Mouse (Mus musculus) lung, postnatal 0 days (tissue): ENCODE data around the gene Pif1. TPM values are rescaled to one million over a fixed set of nuclear protein-coding genes. Genes with fewer than 3 reads are reported as not detected.
A peak's percentile ranks its signal among the peaks of the same experiment; 100 is the strongest.

Experiments used
- ATAC-seq: fragments of 200-750 bp; cut with Nextera tagmentation; 2 replicates; pipeline ENCODE4 v1.8.0; 2017; ENCODE audit warnings: moderate library complexity
- DNase-seq: peaks from one replicate; pipeline ENCODE4 v3.0.0-alpha.2; 2016; ENCODE audit warnings: low spot score
- H3K27ac ChIP-seq: fragments of 300-500 bp; sonication (generic); 2 replicates; pipeline ENCODE4 v1.5.1; 2014; ENCODE audit warnings: antibody characterized with exemption, mild to moderate bottlenecking, low read length, mixed read lengths
- H3K27me3 ChIP-seq: fragments of 300-500 bp; sonication (generic); replicated peaks from 2 replicates; pipeline ENCODE4 v1.6.1; 2014; ENCODE audit warnings: low read length, mixed read lengths; ENCODE audit not compliant: insufficient read depth
- H3K36me3 ChIP-seq: fragments of 300-500 bp; sonication (generic); 2 replicates; pipeline ENCODE4 v1.6.1; 2014; ENCODE audit warnings: low read length, mixed read lengths; ENCODE audit not compliant: insufficient read depth
- H3K4me1 ChIP-seq: fragments of 300-500 bp; sonication (generic); 2 replicates; pipeline ENCODE4 v1.6.1; 2014; ENCODE audit warnings: antibody characterized with exemption, low read depth, low read length, mixed read lengths; ENCODE audit not compliant: insufficient read depth
- H3K4me2 ChIP-seq: fragments of 300-500 bp; sonication (generic); replicated peaks from 2 replicates; pipeline ENCODE4 v1.6.1; 2014; ENCODE audit warnings: low read depth, mild to moderate bottlenecking, low read length, moderate library complexity, mixed read lengths
- H3K4me3 ChIP-seq: fragments of 300-500 bp; sonication (generic); 2 replicates; pipeline ENCODE4 v1.5.1; 2014; ENCODE audit warnings: low read depth, low read length
- H3K9ac ChIP-seq: fragments of 300-500 bp; sonication (generic); replicated peaks from 2 replicates; pipeline ENCODE4 v1.6.1; 2014; ENCODE audit warnings: low read depth, mild to moderate bottlenecking
- H3K9me3 ChIP-seq: fragments of 300-500 bp; sonication (generic); 2 replicates; pipeline ENCODE4 v1.6.1; 2016; ENCODE audit warnings: low read length, mixed read lengths
- CTCF ChIP-seq: IDR thresholded peaks from 2 replicates; pipeline ENCODE4 v1.5.1; 2016; ENCODE audit warnings: antibody characterized with exemption, mild to moderate bottlenecking
- EP300 ChIP-seq: IDR thresholded peaks from 2 replicates; pipeline ENCODE4 v1.6.1; 2016; ENCODE audit warnings: antibody characterized with exemption, mild to moderate bottlenecking, control low read depth
- WGBS: fragments of 180-500 bp; shearing (Covaris S2); extraction: QIAGEN DNeasy Blood & Tissue Kit; methylation state at CpG from one replicate; pipeline ENCODE4 v1.1.7; 2014; 5-methylcytosine and 5-hydroxymethylcytosine counted together
- polyA plus RNA-seq: library from polyadenylated mRNA; unstranded; fragments of >200 nt; fragmentation: Nextera tagmentation; extraction: Ambion mirVana; gene quantifications from 2 replicates; pipeline ENCODE4 v1.2.1, GENCODE M21; 2015

Gene Pif1
- polyA plus RNA-seq, 1 experiment from 2014 or later, result 0.87 TPM

- Histone ChIP-seq H3K27ac (0 out of 2 replicates have a peak overlapping the region, but pooled peaks have one; percentile 12), H3K9ac (no peak overlapping the region), H3K9me3 (no peaks in the 10 kb centered on the region), H3K4me3 (no peak overlapping the region), H3K4me1 (peaks cover 13% of the 10 kb centered on the region), H3K27me3 (no peaks in the 10 kb centered on the region), H3K36me3 (no peaks in the 10 kb centered on the region), H3K4me2 (no peak overlapping the region)
- ATAC-seq (peak; percentile 12; the same call in 1 of the 2 replicates), DNase-seq (peak; percentile 52)
- 67% methylated on average over 10 of the region's 10 CpGs for WGBS
- TF ChIP-seq CTCF (no peak), EP300 (no peak)
These were observed 41.1 kb upstream of the Pif1 start for GRCm38 (mm10) chr9:65545635-65546412.

GRCm38 (mm10) chr9:65546413-65546695 lies 40.6 kb upstream of the Pif1 start:
- no peaks in the 10 kb centered on the region for H3K36me3 ChIP-seq
- H3K27ac ChIP-seq, result 0 out of 2 replicates have a peak overlapping the region, but pooled peaks have one; percentile 12
- no peaks in the 10 kb centered on the region for H3K27me3 ChIP-seq
- no peaks in the 10 kb centered on the region for H3K9me3 ChIP-seq
- H3K4me2 ChIP-seq, result no peak overlapping the region
- no peak overlapping the region for H3K9ac ChIP-seq
- DNase-seq (no peak), ATAC-seq (no peak)
- no peak for TF ChIP-seq EP300
- no peak for TF ChIP-seq CTCF
- no peak overlapping the region for H3K4me3 ChIP-seq
- 39% methylated on average over 4 of the region's 4 CpGs for WGBS
- peaks cover 15% of the 10 kb centered on the region for H3K4me1 ChIP-seq

- no peak for ATAC-seq
These were observed 39.8 kb upstream of the Pif1 start for GRCm38 (mm10) chr9:65547111-65547510.

GRCm38 (mm10) chr9:65547844-65548243 lies 39.1 kb upstream of the Pif1 start:
- no peaks in the 10 kb centered on the region for H3K36me3 ChIP-seq
- no peak overlapping the region for H3K9ac ChIP-seq
- H3K27ac ChIP-seq, result no peak overlapping the region
- 36% methylated on average over 4 of the region's 4 CpGs for WGBS
- ATAC-seq (no peak), DNase-seq (no peak)
- H3K9me3 ChIP-seq, result no peaks in the 10 kb centered on the region
- no peaks in the 10 kb centered on the region for H3K27me3 ChIP-seq
- peaks cover 18% of the 10 kb centered on the region for H3K4me1 ChIP-seq
- H3K4me3 ChIP-seq, result no peak overlapping the region
- H3K4me2 ChIP-seq, result no peak overlapping the region
- TF ChIP-seq CTCF (no peak), EP300 (no peak)

More at GRCm38 (mm10) chr9:65547111-65547510, 39.8 kb upstream of the Pif1 start:
- H3K36me3 ChIP-seq, result no peaks in the 10 kb centered on the region
- no peak overlapping the region for H3K9ac ChIP-seq
- 76% methylated on average over 5 of the region's 5 CpGs for WGBS
- no peak for TF ChIP-seq CTCF
- TF ChIP-seq EP300, result no peak
- H3K9me3 ChIP-seq, result no peaks in the 10 kb centered on the region
- H3K4me3 ChIP-seq, result no peak overlapping the region
- no peak for DNase-seq
- H3K27ac ChIP-seq, result no peak overlapping the region
- H3K27me3 ChIP-seq, result no peaks in the 10 kb centered on the region
- no peak overlapping the region for H3K4me2 ChIP-seq
- H3K4me1 ChIP-seq, result peaks cover 18% of the 10 kb centered on the region

- ATAC-seq (no peak), DNase-seq (no peak)
- Histone ChIP-seq H3K27ac (no peak overlapping the region), H3K36me3 (no peaks in the 10 kb centered on the region), H3K9me3 (no peaks in the 10 kb centered on the region), H3K4me2 (no peak overlapping the region), H3K4me3 (no peak overlapping the region), H3K4me1 (peaks cover 18% of the 10 kb centered on the region), H3K27me3 (no peaks in the 10 kb centered on the region), H3K9ac (no peak overlapping the region)
- 64% methylated on average over 8 of the region's 8 CpGs for WGBS
- TF ChIP-seq EP300 (no peak), CTCF (no peak)
These were observed 38.6 kb upstream of the Pif1 start for GRCm38 (mm10) chr9:65548311-65548710.

- Histone ChIP-seq H3K27ac (no peak overlapping the region), H3K36me3 (no peaks in the 10 kb centered on the region), H3K4me1 (peaks cover 18% of the 10 kb centered on the region), H3K9ac (no peak overlapping the region), H3K9me3 (no peaks in the 10 kb centered on the region), H3K27me3 (no peaks in the 10 kb centered on the region), H3K4me2 (no peak overlapping the region), H3K4me3 (no peak overlapping the region)
- ATAC-seq, result no peak
- TF ChIP-seq EP300, result no peak
- TF ChIP-seq CTCF, result no peak
- WGBS, result 82% methylated on average over 3 of the region's 3 CpGs
- no peak for DNase-seq
These were observed 37.8 kb upstream of the Pif1 start for GRCm38 (mm10) chr9:65549139-65549538.
